Mouse (Mus musculus): ENCODE measurements at regions not wholly inside any gene's neighbourhood (a gene's known extent, or its start where the extent isn't known, plus 50 kb on each side); places are given as distances from the start of the nearest gene placed in this dataset.

DNA sequence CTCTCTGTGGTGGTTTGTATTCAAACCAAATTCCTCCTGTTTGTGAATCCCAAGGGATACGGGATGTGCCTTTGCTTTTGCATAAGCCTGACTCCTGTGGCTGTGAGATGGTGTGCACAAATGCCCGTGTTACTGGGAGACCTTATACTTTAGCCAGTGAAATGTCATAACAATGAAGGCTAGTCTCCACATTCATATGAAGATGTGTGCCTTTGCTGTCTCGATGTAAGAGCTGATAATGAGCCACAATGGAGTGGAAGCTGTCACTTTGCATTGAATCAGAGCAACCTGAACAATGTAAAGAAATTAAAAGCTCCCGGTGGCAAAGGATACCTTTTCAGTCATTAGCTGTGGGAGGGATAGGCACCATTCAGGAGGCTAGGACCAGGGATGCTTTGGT, 64.7 kb upstream of the Pou6f2 start:
- 54% methylated on average over 4 of the region's 4 CpGs for WGBS
- H3K4me1 ChIP-seq (ENCODE audit: control insufficient read depth in 2 of 2, insufficient read depth in 2 of 2, low read length in 2 of 2) = no peaks in the 10 kb centered on the region
- ATAC-seq (ENCODE audit: insufficient number of reproducible peaks, insufficient read depth, low FRiP score, low read depth) = no peak
- no peaks in the 10 kb centered on the region for H3K36me3 ChIP-seq (ENCODE audit: control insufficient read depth, insufficient read depth, low read length)
- H3K4me2 ChIP-seq (ENCODE audit: low read length) = no peak overlapping the region
- no peaks in the 10 kb centered on the region for H3K9me3 ChIP-seq (ENCODE audit: control insufficient read depth, low read length)
- no peaks in the 10 kb centered on the region for H3K27me3 ChIP-seq (ENCODE audit: control insufficient read depth, insufficient read depth, low read length)
- no peak overlapping the region for H3K27ac ChIP-seq (replicated peaks in 1 of 2; ENCODE audit: control insufficient read depth in 1 of 2, insufficient read depth in 1 of 2, low read depth in 2 of 2, low read length in 2 of 2)
- no peak overlapping the region for H3K4me3 ChIP-seq (ENCODE audit: control insufficient read depth in 1 of 2, insufficient read depth in 1 of 2, low read depth in 1 of 2, low read length in 2 of 2)
- H3K9ac ChIP-seq (ENCODE audit: low read length) = no peak overlapping the region

DNA sequence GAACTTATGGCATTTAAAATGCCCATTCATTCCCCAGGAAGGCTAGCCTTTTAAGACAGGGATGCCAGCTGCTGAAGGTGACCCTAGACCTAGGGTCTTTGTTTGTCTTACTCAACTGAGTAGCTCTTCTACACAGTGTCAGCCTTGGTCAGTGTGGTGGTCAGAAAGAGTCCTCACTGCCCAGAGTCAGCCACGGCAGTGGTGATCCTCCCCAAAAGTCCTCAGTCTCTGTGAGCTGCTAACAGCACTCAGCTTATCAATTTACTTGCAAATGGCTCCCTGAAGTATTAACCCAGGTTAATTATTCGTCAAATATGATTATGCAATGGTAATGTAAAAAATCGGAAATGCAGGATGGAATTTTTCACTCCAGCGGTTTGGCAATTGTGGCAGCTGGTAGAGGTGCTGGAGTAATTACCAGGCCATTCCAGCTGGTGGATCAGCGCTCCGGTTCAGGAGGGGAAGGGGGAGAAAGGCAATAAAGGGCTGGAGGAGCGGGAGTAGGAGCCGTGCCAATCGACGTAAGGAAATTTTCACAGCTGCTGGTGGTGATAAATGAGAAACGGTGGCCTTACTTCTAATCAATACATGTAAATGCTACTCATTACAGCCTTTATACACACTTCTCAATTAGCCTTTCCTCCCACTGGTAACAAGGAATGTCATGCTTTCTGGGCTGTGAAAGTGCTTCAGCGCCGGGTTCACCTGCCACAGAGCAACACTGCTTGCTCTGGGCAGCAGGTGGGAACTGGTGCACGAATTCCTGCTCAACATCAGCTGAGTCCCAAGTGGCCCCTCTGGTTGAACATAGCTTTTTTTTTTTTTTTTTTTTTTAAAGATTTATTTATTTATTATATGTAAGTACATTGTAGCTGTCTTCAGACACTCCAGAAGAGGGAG, 60.1 kb upstream of the Pou6f2 start:
- H3K27me3 ChIP-seq (ENCODE audit: control insufficient read depth, insufficient read depth, low read length) = no peaks in the 10 kb centered on the region
- H3K4me3 ChIP-seq (ENCODE audit: control insufficient read depth in 1 of 2, insufficient read depth in 1 of 2, low read depth in 1 of 2, low read length in 2 of 2) = no peak overlapping the region
- H3K27ac ChIP-seq (replicated peaks in 1 of 2; ENCODE audit: control insufficient read depth in 1 of 2, insufficient read depth in 1 of 2, low read depth in 2 of 2, low read length in 2 of 2) = no peak overlapping the region
- H3K4me2 ChIP-seq (ENCODE audit: low read length) = no peak overlapping the region
- no peak for ATAC-seq (ENCODE audit: insufficient number of reproducible peaks, insufficient read depth, low FRiP score, low read depth)
- H3K9ac ChIP-seq (ENCODE audit: low read length) = no peak overlapping the region
- H3K9me3 ChIP-seq (ENCODE audit: control insufficient read depth, low read length) = no peaks in the 10 kb centered on the region
- H3K36me3 ChIP-seq (ENCODE audit: control insufficient read depth, insufficient read depth, low read length) = no peaks in the 10 kb centered on the region
- H3K4me1 ChIP-seq (ENCODE audit: control insufficient read depth in 2 of 2, insufficient read depth in 2 of 2, low read length in 2 of 2) = no peaks in the 10 kb centered on the region
- WGBS = 61% methylated on average over 14 of the region's 14 CpGs
